Mouse (Mus musculus) adrenal gland, adult 18-20 months (tissue): ENCODE results near the gene Fam160b1. TPM values are rescaled to one million over a fixed set of nuclear protein-coding genes. Genes with fewer than 3 reads are reported as not detected.

Experiments used
- DNase-seq, 2 experiments: peaks; one replicate each; pipeline ENCODE4 v3.0.0; 2021 to 2022; ENCODE audit warnings: low spot score in 2 of 2
- total RNA-seq, 2 experiments: library from RNA; stranded (reverse); gene quantifications; 1 replicate in 1 of 2; 2 replicates in 1 of 2; pipeline ENCODE4 v1.2.3; 2021

Fam160b1 gene
- total RNA-seq, 2 experiments from 2014 or later: 17.1 to 20.3 TPM

GRCm38 (mm10) chr19:57415031-57415807, 54.7 kb downstream of the Fam160b1 start:
- no peak for DNase-seq

DNA sequence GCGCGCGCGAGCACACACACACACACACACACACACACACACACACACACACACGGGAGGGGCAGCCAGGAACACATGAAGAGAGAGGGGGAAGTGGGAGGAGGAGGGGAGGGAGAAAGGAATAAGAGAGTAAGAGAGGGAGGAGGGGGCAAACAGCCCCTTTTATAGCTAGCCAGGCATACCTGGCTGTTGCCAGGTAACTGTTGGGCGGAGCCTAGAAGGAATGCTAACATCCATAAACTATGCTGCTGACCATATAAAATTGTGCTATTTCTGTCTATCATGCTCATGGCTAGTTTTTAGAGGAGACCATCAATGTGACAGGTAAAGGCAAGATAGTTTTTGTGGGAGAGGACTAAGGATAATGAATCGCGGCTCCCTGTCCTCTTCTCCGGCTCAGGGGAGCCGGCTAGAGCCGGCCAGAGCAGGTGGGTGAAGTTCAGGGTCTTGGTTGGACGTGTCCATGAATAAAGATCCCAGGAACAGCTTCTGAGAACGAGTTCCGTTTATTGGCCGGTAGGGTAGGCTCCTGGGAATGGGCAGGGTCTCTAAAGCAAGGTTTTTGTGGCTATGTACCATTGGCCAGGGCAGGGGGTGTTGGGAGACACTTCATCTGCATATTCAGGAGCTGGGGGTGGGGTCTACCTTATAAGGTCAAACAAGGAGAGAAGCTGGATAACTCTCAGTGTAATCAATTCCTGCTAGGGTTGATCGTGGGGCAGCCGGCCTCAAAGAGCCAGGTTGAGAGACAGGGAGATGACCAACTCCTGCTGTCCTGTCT, 57.5 kb downstream of the Fam160b1 start:
- DNase-seq: no peak

DNA sequence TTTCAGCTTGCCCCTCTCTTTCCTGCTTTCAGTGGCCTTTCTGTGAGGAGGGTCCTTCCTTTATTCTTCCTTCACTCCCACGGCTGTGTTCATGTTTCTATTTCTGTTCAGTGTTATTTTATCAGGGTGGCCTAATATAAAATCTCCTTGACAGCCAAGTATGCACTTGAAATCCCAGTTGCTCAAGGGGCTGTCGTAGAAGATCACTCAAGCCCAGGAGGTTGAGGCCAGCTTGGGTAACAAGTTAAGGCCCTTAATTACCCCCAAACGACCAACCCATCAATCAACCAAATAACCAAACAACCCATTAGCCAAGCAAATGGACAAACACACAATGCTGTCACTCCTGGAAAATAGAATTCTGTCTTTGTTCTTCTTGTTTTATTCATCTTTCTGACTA, 62.9 kb downstream of the Fam160b1 start:
- DNase-seq: no peak

- no peak for DNase-seq
Observed at GRCm38 (mm10) chr19:57425296-57425695, 64.8 kb downstream of the Fam160b1 start.

DNA sequence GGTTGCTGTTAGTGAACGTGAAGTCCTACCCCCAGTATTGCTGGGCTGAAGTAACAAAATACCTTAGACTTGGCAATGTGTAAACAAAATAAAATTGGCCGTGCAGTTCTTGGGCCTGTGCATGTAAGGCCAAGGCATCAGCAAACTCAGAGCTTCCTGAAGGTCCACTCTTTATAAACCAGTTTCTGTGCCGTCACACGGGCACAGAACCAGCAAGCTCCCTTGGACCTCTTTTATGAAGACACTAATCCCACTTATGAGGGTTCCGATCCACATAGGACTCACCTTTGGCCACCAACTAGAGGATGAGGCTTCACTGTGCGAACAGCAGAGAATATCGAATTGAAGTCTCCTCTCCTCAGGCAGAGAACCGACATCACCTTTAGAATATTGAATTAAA, 66.4 kb downstream of the Fam160b1 start:
- no peak for DNase-seq

DNA sequence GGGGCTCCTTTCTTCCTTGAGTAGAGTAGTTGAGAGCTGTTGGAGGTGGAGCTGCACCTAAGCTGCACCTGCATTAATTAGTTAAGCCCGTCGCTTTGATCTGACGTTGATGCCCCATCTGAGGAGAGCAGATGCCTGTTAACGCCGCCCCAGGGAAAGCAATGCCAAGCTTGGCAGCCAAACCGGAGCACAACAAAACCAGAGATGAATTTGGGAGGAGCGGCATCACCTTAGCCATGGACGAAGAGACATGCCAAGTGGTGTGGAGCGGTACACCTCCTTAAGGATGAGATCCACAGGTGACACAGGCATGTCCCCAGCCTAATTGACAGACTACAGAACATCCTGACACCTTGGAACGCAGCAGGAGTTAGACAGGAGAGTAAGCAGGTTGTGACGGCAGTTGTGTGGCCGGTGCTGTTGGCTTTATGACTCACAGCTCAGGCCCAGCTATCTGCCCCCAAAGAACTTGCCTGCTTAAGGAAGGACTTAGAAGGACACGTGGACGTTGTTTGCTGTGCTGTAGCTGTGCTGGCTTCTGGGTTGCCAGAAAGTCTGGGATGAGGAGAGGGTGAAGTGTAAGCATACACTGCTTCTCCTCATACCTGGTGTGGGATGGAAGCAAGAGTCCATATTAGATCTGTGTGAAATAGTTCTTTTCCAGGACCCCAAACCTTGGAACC, 67.4 kb downstream of the Fam160b1 start:
- DNase-seq: no peak

DNA sequence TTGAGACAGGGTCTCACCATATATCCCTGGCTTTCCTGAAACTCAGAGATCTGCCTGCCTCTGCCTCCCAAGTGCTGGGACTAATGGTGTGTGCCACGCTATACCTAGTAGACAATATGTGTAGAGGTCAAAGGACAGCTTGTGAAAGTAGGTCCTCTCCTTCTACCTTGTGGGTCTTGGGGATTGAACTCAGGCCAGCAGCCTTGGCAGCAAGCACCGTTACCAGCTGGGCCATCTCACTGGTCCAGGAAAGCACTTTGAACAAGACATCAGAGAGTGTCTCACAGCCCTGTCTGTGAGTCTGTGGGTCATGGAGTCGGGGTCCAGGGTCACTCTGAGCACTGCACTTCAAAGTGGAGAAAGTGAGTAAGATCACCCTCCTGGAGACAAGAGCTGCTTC, 68.2 kb downstream of the Fam160b1 start:
- DNase-seq: no peak

GRCm38 (mm10) chr19:57429926-57430325, 69.4 kb downstream of the Fam160b1 start:
- DNase-seq: no peak

DNA sequence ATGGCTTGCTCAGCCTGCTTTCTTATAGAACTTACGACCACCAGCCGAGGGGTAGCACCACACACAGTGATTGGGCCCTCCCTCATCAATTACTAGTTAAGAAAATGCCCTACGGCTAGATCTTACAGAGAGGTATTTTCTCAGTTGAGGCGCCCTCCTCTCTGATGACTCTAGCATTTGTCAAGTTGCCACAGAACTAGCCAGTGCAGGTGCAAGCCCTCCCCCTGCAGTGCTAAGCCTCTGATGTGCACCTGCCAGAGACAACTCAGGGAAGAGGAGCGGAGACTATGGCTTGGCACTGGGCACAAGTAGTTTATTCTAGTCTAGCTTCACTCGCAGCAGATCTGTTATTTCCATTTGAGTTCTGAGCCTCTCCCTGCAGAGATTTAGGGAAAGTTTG, 71.0 kb downstream of the Fam160b1 start:
- DNase-seq: no peak

DNA sequence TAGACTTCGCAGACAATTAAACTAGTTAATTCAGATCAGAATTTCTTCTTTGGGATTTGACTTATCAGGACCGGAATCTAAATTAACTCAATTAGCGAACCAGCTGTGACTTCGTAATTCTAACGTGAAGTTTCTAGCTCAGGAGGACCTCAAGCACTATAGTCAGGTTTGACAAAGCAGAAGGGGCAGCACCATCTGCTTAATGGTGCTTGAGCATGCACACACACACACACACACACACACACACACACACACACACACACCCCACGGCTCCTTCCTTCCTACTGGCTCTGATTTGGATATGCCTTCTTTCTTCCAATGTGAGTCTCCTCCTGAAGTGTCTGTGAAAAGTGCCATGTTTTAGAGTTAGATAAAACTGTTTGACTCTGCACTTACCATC, 73.5 kb downstream of the Fam160b1 start:
- DNase-seq: no peak

DNA sequence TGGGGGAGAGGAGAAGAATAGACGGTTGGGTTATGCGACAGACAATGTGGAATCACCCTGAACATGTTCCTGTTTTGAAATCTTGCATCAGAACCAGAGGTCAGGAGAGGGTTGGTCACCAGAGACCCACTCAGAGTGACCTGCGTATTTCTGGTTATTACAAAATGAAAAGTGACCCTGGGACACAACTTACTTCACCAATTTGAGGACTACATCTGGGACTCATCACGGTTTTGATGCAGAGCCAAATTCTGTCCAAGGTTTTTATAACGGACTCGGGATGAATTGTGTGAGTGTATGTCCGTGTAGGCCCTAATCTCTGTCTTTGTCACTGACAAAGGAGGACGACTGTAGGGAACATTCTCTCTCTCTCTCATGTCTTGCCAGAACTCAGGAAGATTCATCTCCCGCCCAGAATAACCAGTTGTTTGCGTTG, 76.1 kb downstream of the Fam160b1 start:
- peak in 1 of 2 experiments; percentile 28 for DNase-seq

- no peak for DNase-seq
Observed at GRCm38 (mm10) chr19:57437042-57437441, 76.6 kb downstream of the Fam160b1 start.

Other genes starting within 250 kb of the Fam160b1 start
- gene Ablim1, start 45.8 kb upstream of the Fam160b1 start, total RNA-seq: 10 to 100 TPM; 28.9 to 50.3 TPM
- 10 to 100 TPM; 10.1 to 16.8 TPM for gene Trub1, start 92.2 kb downstream of the Fam160b1 start, total RNA-seq